Mouse (Mus musculus) erythroid progenitor cell, adult 5-6 weeks (primary cell): ENCODE data around the gene Smok2b. TPM values are rescaled to one million over a fixed set of nuclear protein-coding genes. Genes with fewer than 3 reads are reported as not detected.
"Not testable (repeated sequence)": the region's sequence is repeated elsewhere in the genome, so short reads cannot be mapped to it uniquely, and the experiment has no call there.

Experiments
- ATAC-seq: replicated peaks from 2 replicates; pipeline ENCODE4 v1.8.0; 2016; ENCODE audit warnings: moderate number of reproducible peaks, mild to moderate bottlenecking, moderate TSS enrichment, inconsistent platforms; ENCODE audit not compliant: poor library complexity, low FRiP score, severe bottlenecking
- total RNA-seq, 2 experiments: library from RNA; stranded (forward) in 1 of 2; stranded (reverse) in 1 of 2; fragments of 150-400 nt in 1 of 2; fragments of 186-747, 209-891 nt in 1 of 2; gene quantifications; 2 replicates each; pipeline versions ENCODE4 v1.2.3 to v1.2.4; 2015 to 2017; ENCODE audit warnings: low replicate concordance in 2 of 2

Smok2b gene
- not detected in 2 replicates for total RNA-seq (2015; ENCODE audit: low replicate concordance)
- total RNA-seq (2017; ENCODE audit: low replicate concordance): not detected in 2 replicates

GRCm38 (mm10) chr17:13229957-13230356 is at the start of gene Smok2b:
Gene Smok2b, plus strand, starts transcription at chr17:13230257.
- not testable (repeated sequence) for ATAC-seq

- not testable (repeated sequence) for ATAC-seq
These were observed 49.6 kb upstream of the Smok2b start for GRCm38 (mm10) chr17:13180491-13180890.

GRCm38 (mm10) chr17:13182712-13183111 is 47.3 kb upstream of the Smok2b start:
- not testable (repeated sequence) for ATAC-seq

- ATAC-seq: not testable (repeated sequence)
These were observed 45.5 kb upstream of the Smok2b start for GRCm38 (mm10) chr17:13184514-13184913.

- not testable (repeated sequence) for ATAC-seq
These were observed 43.5 kb upstream of the Smok2b start for GRCm38 (mm10) chr17:13186541-13186940.

- ATAC-seq: not testable (repeated sequence)
These were observed 42.4 kb upstream of the Smok2b start for GRCm38 (mm10) chr17:13187621-13188020.

- ATAC-seq: not testable (repeated sequence)
These were observed 41.2 kb upstream of the Smok2b start for GRCm38 (mm10) chr17:13188846-13189245.

- not testable (repeated sequence) for ATAC-seq
These were observed 39.0 kb upstream of the Smok2b start for GRCm38 (mm10) chr17:13190836-13191583.

GRCm38 (mm10) chr17:13196486-13196885 is 33.6 kb upstream of the Smok2b start:
- ATAC-seq: not testable (repeated sequence)

- ATAC-seq: not testable (repeated sequence)
These were observed 31.2 kb upstream of the Smok2b start for GRCm38 (mm10) chr17:13198812-13199211.

- ATAC-seq: not testable (repeated sequence)
These were observed 30.1 kb upstream of the Smok2b start for GRCm38 (mm10) chr17:13199880-13200409.

GRCm38 (mm10) chr17:13201551-13201950 is 28.5 kb upstream of the Smok2b start:
- not testable (repeated sequence) for ATAC-seq

- ATAC-seq: not testable (repeated sequence)
These were observed 27.5 kb upstream of the Smok2b start for GRCm38 (mm10) chr17:13202453-13203107.

GRCm38 (mm10) chr17:13205247-13205646 is 24.8 kb upstream of the Smok2b start:
- not testable (repeated sequence) for ATAC-seq

- no peak for ATAC-seq
These were observed 23.6 kb upstream of the Smok2b start for GRCm38 (mm10) chr17:13206491-13206890.

GRCm38 (mm10) chr17:13208460-13208859 is 21.6 kb upstream of the Smok2b start:
- not testable (repeated sequence) for ATAC-seq

GRCm38 (mm10) chr17:13212136-13212850 is 17.8 kb upstream of the Smok2b start:
- ATAC-seq: no peak

GRCm38 (mm10) chr17:13214169-13214568 is 15.9 kb upstream of the Smok2b start:
- ATAC-seq: no peak

GRCm38 (mm10) chr17:13215595-13215994 is 14.5 kb upstream of the Smok2b start:
- ATAC-seq: no peak

- ATAC-seq: no peak
These were observed 9.2 kb upstream of the Smok2b start, which contains the start of gene Smok2a for GRCm38 (mm10) chr17:13220888-13221287. Gene Smok2a, plus strand, starts transcription at chr17:13221188.
